Mouse (Mus musculus): ENCODE results near the gene Atp5j. TPM values are rescaled to one million over a fixed set of nuclear protein-coding genes. Genes with fewer than 3 reads are reported as not detected.

Gene Atp5j
- polyA plus RNA-seq (2012; fragmentation: generic; extraction: Trizol), result 361 TPM

DNA sequence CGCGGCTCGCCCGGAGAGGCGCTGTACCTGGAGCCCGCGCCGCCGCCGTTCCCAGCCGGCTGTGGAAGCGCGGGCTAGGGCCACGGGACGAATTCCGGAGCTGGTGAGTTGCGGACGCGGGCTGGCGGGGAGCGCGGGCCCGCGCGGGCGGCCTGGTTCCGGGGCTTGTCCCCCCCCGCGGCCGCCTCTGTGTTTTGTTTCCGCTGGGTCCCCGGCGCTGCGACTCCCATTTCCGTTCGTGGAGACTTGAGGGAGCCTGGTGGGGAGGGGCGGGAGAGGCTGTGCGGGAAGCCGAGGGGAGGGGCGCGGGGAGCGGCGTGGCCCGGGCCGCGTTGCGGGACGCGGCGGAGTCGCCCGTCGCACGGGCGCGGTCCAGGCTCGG is at the start of gene Atp5j:
Gene Atp5j, minus strand, starts transcription at position 185 of the 382 bp plus-strand sequence.
- H3K79me2 ChIP-seq (ENCODE audit: control insufficient read depth, insufficient read depth), result peaks cover 57% of the 10 kb centered on the region
- H3K4me2 ChIP-seq (ENCODE audit: low read depth), result peak within 1 kb of the TSS; percentile 77
- peak within 1 kb of the TSS; percentile 95 for H3ac ChIP-seq (ENCODE audit: control insufficient read depth, insufficient read length)
- peaks cover 8% of the 10 kb centered on the region for H3K36me3 ChIP-seq (ENCODE audit: control insufficient read depth, insufficient read depth)
- no peaks in the 10 kb centered on the region for H3K27me3 ChIP-seq (ENCODE audit: control insufficient read depth, insufficient read depth, insufficient read length)
- TF ChIP-seq TCF3 (IDR thresholded peaks at IDR 0.05; ENCODE audit: insufficient read length, low read depth) (no peak), TCF12 (IDR thresholded peaks at IDR 0.05; ENCODE audit: insufficient read depth, poor library complexity, severe bottlenecking) (no peak), CEBPB (IDR thresholded peaks at IDR 0.05; ENCODE audit: insufficient read depth, poor library complexity, severe bottlenecking) (no peak), POLR2AphosphoS2 (IDR thresholded peaks at IDR 0.05; ENCODE audit: insufficient read length, low read depth) (peak; percentile 67), MAX (IDR thresholded peaks at IDR 0.05; ENCODE audit: low read depth) (no peak), POLR2A (IDR thresholded peaks at IDR 0.05; ENCODE audit: insufficient read length, low read depth) (peak; percentile 63), USF1 (IDR thresholded peaks at IDR 0.05; ENCODE audit: low read depth) (no peak)
- H3K4me3 ChIP-seq, result peak within 1 kb of the TSS; percentile 90

GRCm38 (mm10) chr16:84884572-84884971 is 49.1 kb upstream of the Atp5j start:
- Histone ChIP-seq H3ac (ENCODE audit: control insufficient read depth, insufficient read length) (no peak overlapping the region), H3K4me3 (no peak overlapping the region), H3K36me3 (ENCODE audit: control insufficient read depth, insufficient read depth) (no peaks in the 10 kb centered on the region), H3K4me2 (ENCODE audit: low read depth) (no peak overlapping the region), H3K27me3 (ENCODE audit: control insufficient read depth, insufficient read depth, insufficient read length) (no peaks in the 10 kb centered on the region), H3K79me2 (ENCODE audit: control insufficient read depth, insufficient read depth) (no peaks in the 10 kb centered on the region)
- TF ChIP-seq POLR2A (IDR thresholded peaks at IDR 0.05; ENCODE audit: insufficient read length, low read depth) (no peak), TCF12 (IDR thresholded peaks at IDR 0.05; ENCODE audit: insufficient read depth, poor library complexity, severe bottlenecking) (no peak), CEBPB (IDR thresholded peaks at IDR 0.05; ENCODE audit: insufficient read depth, poor library complexity, severe bottlenecking) (no peak), E2F4 (IDR thresholded peaks at IDR 0.05; ENCODE audit: insufficient read depth) (no peak), POLR2AphosphoS2 (IDR thresholded peaks at IDR 0.05; ENCODE audit: insufficient read length, low read depth) (no peak), MYOD1 (IDR thresholded peaks at IDR 0.05; ENCODE audit: control insufficient read depth in 1 of 3, insufficient read length in 2 of 3, low read depth in 2 of 3) (no peak), MYOG (IDR thresholded peaks at IDR 0.05; ENCODE audit: control insufficient read depth in 1 of 3, insufficient read depth in 1 of 3, insufficient read length in 2 of 3, low read depth in 2 of 3) (no peak), MAX (IDR thresholded peaks at IDR 0.05; ENCODE audit: low read depth) (no peak), REST (IDR thresholded peaks at IDR 0.05; ENCODE audit: insufficient read depth, insufficient read length) (no peak), TCF3 (IDR thresholded peaks at IDR 0.05; ENCODE audit: insufficient read length, low read depth) (no peak), SRF (IDR thresholded peaks at IDR 0.05; ENCODE audit: control insufficient read depth, insufficient read length, low read depth) (no peak), USF1 (IDR thresholded peaks at IDR 0.05; ENCODE audit: low read depth) (no peak)

DNA sequence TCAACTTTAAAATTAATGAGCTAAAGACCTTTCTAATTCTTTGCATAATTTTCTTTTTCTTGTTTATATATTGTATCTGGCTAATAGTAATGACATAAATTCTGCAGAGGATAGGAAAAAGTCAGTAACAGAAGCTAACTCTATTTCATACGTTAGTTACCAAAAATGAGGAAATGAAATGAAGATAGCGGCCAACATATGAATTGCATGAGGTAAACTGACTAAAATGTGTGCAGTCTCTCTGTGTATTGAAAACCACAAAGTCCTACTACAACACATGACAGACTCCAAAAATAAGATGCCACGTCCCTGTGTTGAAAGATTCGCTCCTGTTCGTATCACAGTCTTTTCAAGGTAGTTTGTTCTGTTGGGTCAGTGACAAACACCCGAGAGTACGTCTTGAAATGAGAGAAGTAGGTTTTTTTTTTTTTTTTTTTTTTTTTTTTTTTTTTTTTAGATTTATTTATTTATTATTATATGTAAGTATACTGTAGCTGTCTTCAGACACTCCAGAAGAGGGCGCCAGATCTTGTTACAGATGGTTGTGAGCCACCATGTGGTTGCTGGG is 46.4 kb upstream of the Atp5j start:
- TF ChIP-seq POLR2A (IDR thresholded peaks at IDR 0.05; ENCODE audit: insufficient read length, low read depth) (no peak), POLR2AphosphoS2 (IDR thresholded peaks at IDR 0.05; ENCODE audit: insufficient read length, low read depth) (no peak), TCF12 (IDR thresholded peaks at IDR 0.05; ENCODE audit: insufficient read depth, poor library complexity, severe bottlenecking) (no peak), MAX (IDR thresholded peaks at IDR 0.05; ENCODE audit: low read depth) (no peak), E2F4 (IDR thresholded peaks at IDR 0.05; ENCODE audit: insufficient read depth) (no peak), MYOD1 (IDR thresholded peaks at IDR 0.05; ENCODE audit: control insufficient read depth in 1 of 3, insufficient read length in 2 of 3, low read depth in 2 of 3) (no peak), SRF (IDR thresholded peaks at IDR 0.05; ENCODE audit: control insufficient read depth, insufficient read length, low read depth) (no peak), MYOG (IDR thresholded peaks at IDR 0.05; ENCODE audit: control insufficient read depth in 1 of 3, insufficient read depth in 1 of 3, insufficient read length in 2 of 3, low read depth in 2 of 3) (no peak), REST (IDR thresholded peaks at IDR 0.05; ENCODE audit: insufficient read depth, insufficient read length) (no peak), CEBPB (IDR thresholded peaks at IDR 0.05; ENCODE audit: insufficient read depth, poor library complexity, severe bottlenecking) (no peak), USF1 (IDR thresholded peaks at IDR 0.05; ENCODE audit: low read depth) (no peak), TCF3 (IDR thresholded peaks at IDR 0.05; ENCODE audit: insufficient read length, low read depth) (no peak)
- Histone ChIP-seq H3K27me3 (ENCODE audit: control insufficient read depth, insufficient read depth, insufficient read length) (no peaks in the 10 kb centered on the region), H3K36me3 (ENCODE audit: control insufficient read depth, insufficient read depth) (no peaks in the 10 kb centered on the region), H3K4me3 (no peak overlapping the region), H3ac (ENCODE audit: control insufficient read depth, insufficient read length) (no peak overlapping the region), H3K79me2 (ENCODE audit: control insufficient read depth, insufficient read depth) (no peaks in the 10 kb centered on the region), H3K4me2 (ENCODE audit: low read depth) (no peak overlapping the region)

GRCm38 (mm10) chr16:84881168-84881567 is 45.7 kb upstream of the Atp5j start:
- H3K4me2 ChIP-seq (ENCODE audit: low read depth), result no peak overlapping the region
- H3K36me3 ChIP-seq (ENCODE audit: control insufficient read depth, insufficient read depth), result no peaks in the 10 kb centered on the region
- no peaks in the 10 kb centered on the region for H3K79me2 ChIP-seq (ENCODE audit: control insufficient read depth, insufficient read depth)
- no peak overlapping the region for H3K4me3 ChIP-seq
- no peak overlapping the region for H3ac ChIP-seq (ENCODE audit: control insufficient read depth, insufficient read length)
- TF ChIP-seq MYOD1 (IDR thresholded peaks at IDR 0.05; ENCODE audit: control insufficient read depth in 1 of 3, insufficient read length in 2 of 3, low read depth in 2 of 3) (no peak), REST (IDR thresholded peaks at IDR 0.05; ENCODE audit: insufficient read depth, insufficient read length) (no peak), SRF (IDR thresholded peaks at IDR 0.05; ENCODE audit: control insufficient read depth, insufficient read length, low read depth) (no peak), POLR2A (IDR thresholded peaks at IDR 0.05; ENCODE audit: insufficient read length, low read depth) (no peak), MYOG (IDR thresholded peaks at IDR 0.05; ENCODE audit: control insufficient read depth in 1 of 3, insufficient read depth in 1 of 3, insufficient read length in 2 of 3, low read depth in 2 of 3) (no peak), CEBPB (IDR thresholded peaks at IDR 0.05; ENCODE audit: insufficient read depth, poor library complexity, severe bottlenecking) (no peak), MAX (IDR thresholded peaks at IDR 0.05; ENCODE audit: low read depth) (no peak), E2F4 (IDR thresholded peaks at IDR 0.05; ENCODE audit: insufficient read depth) (no peak), TCF12 (IDR thresholded peaks at IDR 0.05; ENCODE audit: insufficient read depth, poor library complexity, severe bottlenecking) (no peak), TCF3 (IDR thresholded peaks at IDR 0.05; ENCODE audit: insufficient read length, low read depth) (no peak), POLR2AphosphoS2 (IDR thresholded peaks at IDR 0.05; ENCODE audit: insufficient read length, low read depth) (no peak), USF1 (IDR thresholded peaks at IDR 0.05; ENCODE audit: low read depth) (no peak)
- H3K27me3 ChIP-seq (ENCODE audit: control insufficient read depth, insufficient read depth, insufficient read length), result no peaks in the 10 kb centered on the region

All from myocyte (in vitro differentiated cells).